Mouse (Mus musculus) thymus, adult 2 months (tissue): Measurements from ENCODE around the gene Prss53.

Source experiments
- CTCF ChIP-seq: fragments of 200-500 bp; IDR thresholded peaks from 2 replicates; pipeline ENCODE4 v1.5.1; 2012; ENCODE audit warnings: mild to moderate bottlenecking, control low read depth, low read length, moderate library complexity, borderline replicate concordance; ENCODE audit not compliant: control insufficient read depth, poor library complexity, insufficient read depth; ENCODE audit errors: extremely low read depth
- POLR2A ChIP-seq: fragments of 200-500 bp; IDR thresholded peaks from 2 replicates; pipeline ENCODE4 v1.6.1; 2012; ENCODE audit warnings: mild to moderate bottlenecking, low read length, control low read depth, moderate library complexity; ENCODE audit not compliant: control insufficient read depth, poor library complexity, insufficient read depth; ENCODE audit errors: extremely low read depth

DNA sequence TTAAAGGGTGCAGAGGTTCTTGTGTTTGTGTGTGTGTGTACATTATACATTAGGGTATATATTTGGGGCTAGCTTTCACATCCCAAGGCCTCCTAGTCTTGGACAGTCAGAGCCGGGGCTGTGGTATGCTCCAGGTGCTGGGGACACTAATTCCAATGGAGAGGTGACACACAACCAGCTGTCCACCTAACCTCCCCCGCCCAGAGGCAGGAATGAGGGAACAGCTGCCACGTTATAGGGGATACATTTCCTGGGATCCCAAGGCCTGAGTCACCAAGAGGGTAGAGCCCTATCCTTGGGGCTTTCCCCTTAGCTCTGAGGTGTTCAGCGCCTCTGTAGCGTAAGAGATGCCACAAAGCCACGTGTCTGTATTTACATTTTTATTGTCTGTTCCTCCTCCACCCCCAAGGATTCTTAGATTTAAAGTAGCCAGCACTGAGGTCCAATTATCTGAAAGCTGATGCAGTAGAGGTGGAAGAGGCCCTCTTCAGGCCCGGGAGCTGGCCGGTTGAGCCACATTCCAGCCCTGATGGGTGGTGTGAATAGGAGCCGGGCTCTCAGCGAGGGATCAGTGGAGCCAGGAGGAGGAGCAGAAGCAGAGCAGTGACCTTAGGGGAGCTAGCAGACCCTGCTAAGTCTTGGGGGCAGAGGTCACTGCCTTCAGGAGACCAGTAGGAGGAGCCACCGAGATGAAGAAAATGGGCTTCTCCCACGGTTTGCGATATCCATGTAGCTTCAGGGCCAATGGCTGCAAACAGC is 41.7 kb upstream of the Prss53 start:
- TF ChIP-seq POLR2A (no peak), CTCF (no peak)
